Mouse (Mus musculus): ENCODE data around the gene Stk24. TPM values are rescaled to one million over a fixed set of nuclear protein-coding genes. Genes with fewer than 3 reads are reported as not detected.

Stk24 gene
- polyA plus RNA-seq, 1 experiment from 2014 or later, result 36.6 TPM

- peaks cover 16% of the 10 kb centered on the region for H3K36me3 ChIP-seq
- H3K4me3 ChIP-seq, result no peak overlapping the region
- no peaks in the 10 kb centered on the region for H3K9me3 ChIP-seq
- ATAC-seq (ENCODE audit: low FRiP score, low read depth), result no peak
- H3K9ac ChIP-seq, result no peak overlapping the region
- H3K27me3 ChIP-seq (replicated peaks), result no peaks in the 10 kb centered on the region
- no peaks in the 10 kb centered on the region for H3K4me1 ChIP-seq
- H3K27ac ChIP-seq, result no peak overlapping the region
- 56% methylated on average over 7 of the region's 7 CpGs for WGBS
- H3K4me2 ChIP-seq (replicated peaks), result no peak overlapping the region
Observed at GRCm38 (mm10) chr14:121247287-121247686, 132.5 kb downstream of the Stk24 start.

GRCm38 (mm10) chr14:121246048-121246731 is 133.6 kb downstream of the Stk24 start:
- WGBS, result 86% methylated on average over 14 of the region's 14 CpGs
- no peak for ATAC-seq (ENCODE audit: low FRiP score, low read depth)
- no peaks in the 10 kb centered on the region for H3K27me3 ChIP-seq (replicated peaks)
- H3K36me3 ChIP-seq, result peaks cover 16% of the 10 kb centered on the region
- no peak overlapping the region for H3K4me2 ChIP-seq (replicated peaks)
- no peak overlapping the region for H3K9ac ChIP-seq
- H3K27ac ChIP-seq, result no peak overlapping the region
- no peaks in the 10 kb centered on the region for H3K9me3 ChIP-seq
- no peak overlapping the region for H3K4me3 ChIP-seq
- H3K4me1 ChIP-seq, result no peaks in the 10 kb centered on the region

DNA sequence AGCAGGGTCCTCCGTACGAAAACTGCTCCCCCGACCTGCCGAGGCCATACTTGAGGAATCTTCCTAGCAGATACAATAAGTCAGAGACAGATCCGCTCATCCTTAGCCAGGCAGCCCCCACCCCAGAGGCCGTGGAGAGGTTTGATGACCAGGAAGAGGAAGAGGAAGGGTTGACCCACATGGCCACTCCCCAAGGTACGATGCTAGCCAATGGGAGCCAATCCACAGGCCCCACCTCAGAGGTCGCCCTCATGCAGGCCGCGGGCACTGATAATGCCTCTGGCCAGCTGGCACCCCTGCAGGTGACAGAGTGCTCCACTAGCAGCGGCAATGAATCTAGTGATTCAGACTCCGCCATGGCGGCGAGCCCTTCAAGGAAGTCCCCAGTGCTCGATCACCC is 135.7 kb downstream of the Stk24 start:
- Histone ChIP-seq H3K4me2 (replicated peaks) (no peak overlapping the region), H3K9me3 (no peaks in the 10 kb centered on the region), H3K36me3 (peaks cover 32% of the 10 kb centered on the region), H3K27me3 (replicated peaks) (no peaks in the 10 kb centered on the region), H3K4me3 (no peak overlapping the region), H3K27ac (no peak overlapping the region), H3K9ac (no peak overlapping the region), H3K4me1 (no peaks in the 10 kb centered on the region)
- 95% methylated on average over 15 of the region's 15 CpGs for WGBS
- no peak for ATAC-seq (ENCODE audit: low FRiP score, low read depth)

GRCm38 (mm10) chr14:121239386-121239785 is 140.4 kb downstream of the Stk24 start:
- Histone ChIP-seq H3K4me2 (replicated peaks) (no peak overlapping the region), H3K27ac (no peak overlapping the region), H3K27me3 (replicated peaks) (no peaks in the 10 kb centered on the region), H3K9ac (no peak overlapping the region), H3K4me3 (no peak overlapping the region), H3K9me3 (no peaks in the 10 kb centered on the region), H3K4me1 (0 out of 2 replicates have a peak, but pooled peaks cover 2% of the 10 kb centered on the region), H3K36me3 (peaks cover 38% of the 10 kb centered on the region)
- ATAC-seq (ENCODE audit: low FRiP score, low read depth), result no peak
- WGBS, result 84% methylated on average over 8 of the region's 8 CpGs

DNA sequence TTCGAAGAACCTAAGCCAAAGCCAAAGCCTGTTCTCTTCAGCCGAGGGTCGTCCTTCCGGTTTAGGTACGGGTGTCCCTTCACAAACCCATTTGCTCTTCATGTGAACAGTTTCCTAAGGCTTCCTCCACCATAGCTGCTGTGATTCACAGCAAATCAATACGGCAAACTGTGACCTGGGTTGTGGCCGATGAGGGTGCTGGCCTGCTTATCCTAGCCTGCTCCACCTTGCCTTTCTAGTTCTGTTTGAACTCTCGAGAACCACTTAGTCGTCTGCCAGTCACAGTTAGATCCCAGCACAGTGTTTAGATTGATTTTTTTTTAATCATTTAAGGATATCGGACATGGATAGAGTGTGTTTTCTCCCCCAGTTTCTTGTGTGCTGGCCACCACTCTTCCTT is 141.1 kb downstream of the Stk24 start:
- H3K27me3 ChIP-seq (replicated peaks), result no peaks in the 10 kb centered on the region
- no peak overlapping the region for H3K9ac ChIP-seq
- H3K9me3 ChIP-seq, result no peaks in the 10 kb centered on the region
- WGBS, result 93% methylated on average over 10 of the region's 10 CpGs
- no peak overlapping the region for H3K4me2 ChIP-seq (replicated peaks)
- peaks cover 36% of the 10 kb centered on the region for H3K36me3 ChIP-seq
- ATAC-seq (ENCODE audit: low FRiP score, low read depth), result no peak
- H3K4me3 ChIP-seq, result no peak overlapping the region
- H3K4me1 ChIP-seq, result 0 out of 2 replicates have a peak, but pooled peaks cover 2% of the 10 kb centered on the region
- H3K27ac ChIP-seq, result no peak overlapping the region

- Histone ChIP-seq H3K9me3 (no peaks in the 10 kb centered on the region), H3K27ac (no peak overlapping the region), H3K4me2 (replicated peaks) (no peak overlapping the region), H3K4me1 (0 out of 2 replicates have a peak, but pooled peaks cover 2% of the 10 kb centered on the region), H3K36me3 (peaks cover 35% of the 10 kb centered on the region), H3K27me3 (replicated peaks) (no peaks in the 10 kb centered on the region), H3K9ac (no peak overlapping the region), H3K4me3 (no peak overlapping the region)
- peak; percentile 29; the same call in 1 of the 2 replicates for ATAC-seq (ENCODE audit: low FRiP score, low read depth)
- 66% methylated on average over 4 of the region's 4 CpGs for WGBS
Observed at GRCm38 (mm10) chr14:121236736-121237135, 143.1 kb downstream of the Stk24 start.

Other genes starting within 250 kb of the Stk24 start
- not detected in 2 replicates for gene Slc15a1, start 125.2 kb upstream of the Stk24 start, polyA plus RNA-seq (2016; fragmentation: Nextera tagmentation; extraction: Ambion mirVana)

Measured in neural tube, embryonic 12.5 days (tissue).